Mouse (Mus musculus) CH12F3 (cell line): Measurements from ENCODE around the gene Tulp1.
"Not testable (repeated sequence)": the region's sequence is repeated elsewhere in the genome, so short reads cannot be mapped to it uniquely, and the experiment has no call there.

Source experiments
- in situ Hi-C: fragments of 300-500 bp; cut with MboI; formaldehyde crosslinking; loops from 2 replicates; pipeline ENCODE4 v1.14.3; 2020; ENCODE audit warnings: low sequenced_read_pairs

Tulp1 gene

GRCm38 (mm10) chr17:28365122-28365521 lies at the start of gene Tulp1:
Gene Tulp1 (minus strand): TSS chr17:28365222.
- in situ Hi-C loops, result no loop called here

GRCm38 (mm10) chr17:28411381-28411960 lies 46.4 kb upstream of the Tulp1 start:
- in situ Hi-C loops, result loop anchor here (10.0 kb wide), 1 partner anchor 113 kb away; no protein-coding TSS in a partner anchor

DNA sequence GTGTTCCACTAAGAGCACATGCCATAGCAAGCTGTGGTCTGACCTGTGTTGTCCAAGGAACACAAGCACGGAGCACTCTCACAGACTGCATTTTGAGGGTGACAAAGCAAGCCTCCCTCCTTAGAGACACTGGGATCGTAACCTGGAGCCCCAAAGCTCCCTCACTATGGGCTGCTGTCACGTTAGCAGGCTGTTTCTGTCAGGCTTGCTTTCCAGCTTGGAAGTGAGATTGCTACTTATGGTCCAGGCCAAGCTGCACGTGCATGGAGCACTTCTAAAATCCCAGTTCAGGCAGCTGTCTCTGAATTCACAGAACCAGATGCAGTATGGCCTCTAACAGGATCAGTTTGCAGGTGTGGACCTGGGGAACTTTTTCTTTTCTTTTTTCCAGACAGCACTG lies 45.7 kb upstream of the Tulp1 start:
- in situ Hi-C loops, result loop anchor here (10.0 kb wide), 1 partner anchor 114 kb away; no protein-coding TSS in a partner anchor

DNA sequence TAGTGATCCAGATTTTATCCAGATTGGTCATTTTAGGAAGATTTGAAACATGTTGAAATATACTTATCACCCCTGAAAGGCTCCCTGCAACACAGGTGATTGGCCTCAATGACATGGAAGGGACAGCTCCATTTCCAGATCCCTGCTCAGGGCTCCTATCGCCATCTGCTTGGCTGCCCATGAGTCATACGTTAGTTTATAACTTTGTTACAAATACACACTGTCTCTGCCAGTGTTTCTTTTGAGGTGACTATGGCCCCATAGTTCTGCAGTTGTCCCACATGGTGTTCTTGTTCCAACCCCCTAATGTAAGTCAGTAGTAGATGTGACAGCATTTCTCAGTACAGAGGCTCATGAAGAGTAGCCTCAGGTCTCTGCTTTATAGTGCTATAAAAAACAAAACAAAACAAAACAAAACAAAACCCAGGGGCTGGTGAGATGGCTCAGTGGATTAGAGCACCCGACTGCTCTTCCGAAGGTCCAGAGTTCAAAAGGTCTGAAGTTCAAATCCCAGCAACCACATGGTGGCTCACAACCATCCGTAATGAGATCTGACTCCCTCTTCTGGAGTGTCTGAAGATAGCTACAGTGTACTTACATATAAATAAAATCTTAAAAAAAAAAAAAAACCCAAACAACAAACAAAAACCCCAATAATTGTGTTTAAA lies 43.4 kb upstream of the Tulp1 start:
- in situ Hi-C loops, result no loop called here

DNA sequence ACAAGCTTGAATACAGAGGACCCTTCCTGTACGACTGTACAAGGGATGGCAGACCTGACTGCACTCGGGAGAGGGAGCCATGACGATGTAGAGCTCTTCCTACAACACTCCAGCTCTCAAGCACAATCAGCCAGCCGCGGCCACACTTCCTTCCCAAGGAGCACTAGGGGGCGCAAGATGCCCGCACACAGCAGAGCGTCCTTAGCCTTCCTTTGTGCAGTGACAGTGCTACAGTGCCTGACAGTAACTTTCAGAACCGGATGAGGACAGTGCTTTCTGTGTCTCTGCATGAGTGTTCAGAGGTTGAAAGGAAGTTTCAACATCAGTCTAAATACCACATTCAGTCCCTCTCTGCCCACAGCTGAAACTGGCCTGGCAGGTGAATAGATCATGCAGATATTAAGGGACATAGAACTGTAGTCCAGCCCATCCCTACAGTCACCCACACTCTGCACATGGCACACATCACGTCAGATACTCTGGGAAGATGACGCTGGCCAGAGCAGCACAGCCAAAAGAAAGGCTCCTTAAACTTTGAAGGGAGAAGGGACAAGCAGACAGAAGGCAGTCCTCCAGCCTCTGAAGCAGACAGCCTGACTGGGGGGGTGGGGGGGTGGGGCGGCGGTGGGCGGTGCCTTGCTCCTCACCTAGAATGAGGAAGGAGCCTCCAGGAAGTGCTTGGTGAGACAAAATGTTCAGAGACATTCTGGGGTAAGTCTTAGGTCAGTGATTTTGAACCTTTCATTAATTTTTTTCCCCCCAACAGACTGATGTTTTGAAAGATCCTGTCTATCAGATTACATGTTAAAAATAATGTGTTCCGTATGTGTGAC lies 42.6 kb upstream of the Tulp1 start:
- in situ Hi-C loops, result no loop called here

GRCm38 (mm10) chr17:28406471-28406870 lies 41.4 kb upstream of the Tulp1 start:
- in situ Hi-C loops, result no loop called here

DNA sequence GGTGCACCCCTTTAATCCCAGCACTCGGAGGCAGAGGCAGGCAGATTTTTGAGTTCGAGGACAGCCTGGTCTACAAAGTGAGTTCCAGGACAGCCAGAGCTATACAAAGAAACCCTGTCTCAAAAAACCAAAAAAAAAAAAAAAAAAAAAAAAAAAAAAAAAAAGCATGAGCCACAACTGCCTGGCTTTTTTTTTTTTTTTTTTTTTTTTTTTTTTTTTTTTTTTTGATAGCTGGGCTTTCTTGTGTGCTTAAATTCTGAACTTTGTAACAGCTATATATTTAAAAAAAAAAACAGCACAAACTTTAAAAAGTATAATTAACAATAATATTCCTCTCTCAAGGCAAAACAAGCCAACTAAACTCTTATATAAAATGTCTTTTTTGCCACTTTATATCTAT lies 39.7 kb upstream of the Tulp1 start:
- in situ Hi-C loops, result not testable (repeated sequence)

DNA sequence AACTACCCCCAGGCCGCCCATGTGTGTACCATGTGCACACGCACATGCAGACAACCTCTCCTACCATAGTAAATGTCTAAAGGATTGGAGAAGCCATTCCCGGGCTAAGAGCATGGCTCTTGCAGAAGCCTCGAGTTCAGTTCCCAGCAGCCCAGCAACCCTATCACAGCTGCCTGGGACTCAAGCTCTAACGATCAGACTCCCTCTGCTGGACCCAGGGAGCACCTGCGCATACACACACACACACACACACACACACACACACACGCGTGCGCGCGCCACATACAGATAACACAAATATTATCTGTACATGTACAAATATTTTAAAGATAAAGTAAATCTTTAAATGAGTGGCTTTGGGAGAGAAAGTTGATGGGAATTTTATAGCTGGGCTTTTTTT lies 39.3 kb upstream of the Tulp1 start:
- in situ Hi-C loops, result no loop called here

DNA sequence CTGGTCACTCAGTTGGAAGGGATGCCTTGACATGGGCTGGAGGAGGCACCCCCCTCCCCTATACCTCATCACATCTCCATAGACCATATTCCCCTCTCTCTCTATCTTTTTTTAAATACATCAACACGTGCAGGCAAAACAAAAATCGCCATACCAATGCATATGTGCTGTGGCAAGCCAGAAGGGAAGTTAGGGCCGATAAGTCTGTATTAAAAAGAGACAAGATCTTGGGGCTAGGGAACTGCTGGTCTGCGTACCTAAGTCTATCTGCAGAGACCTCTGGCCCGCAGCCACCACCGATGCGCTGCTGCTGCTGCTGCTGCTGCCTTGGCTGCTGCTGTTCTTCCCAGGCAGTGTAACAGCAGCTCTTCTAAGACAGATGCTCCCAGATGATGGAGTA lies 30.0 kb upstream of the Tulp1 start:
- in situ Hi-C loops, result no loop called here

DNA sequence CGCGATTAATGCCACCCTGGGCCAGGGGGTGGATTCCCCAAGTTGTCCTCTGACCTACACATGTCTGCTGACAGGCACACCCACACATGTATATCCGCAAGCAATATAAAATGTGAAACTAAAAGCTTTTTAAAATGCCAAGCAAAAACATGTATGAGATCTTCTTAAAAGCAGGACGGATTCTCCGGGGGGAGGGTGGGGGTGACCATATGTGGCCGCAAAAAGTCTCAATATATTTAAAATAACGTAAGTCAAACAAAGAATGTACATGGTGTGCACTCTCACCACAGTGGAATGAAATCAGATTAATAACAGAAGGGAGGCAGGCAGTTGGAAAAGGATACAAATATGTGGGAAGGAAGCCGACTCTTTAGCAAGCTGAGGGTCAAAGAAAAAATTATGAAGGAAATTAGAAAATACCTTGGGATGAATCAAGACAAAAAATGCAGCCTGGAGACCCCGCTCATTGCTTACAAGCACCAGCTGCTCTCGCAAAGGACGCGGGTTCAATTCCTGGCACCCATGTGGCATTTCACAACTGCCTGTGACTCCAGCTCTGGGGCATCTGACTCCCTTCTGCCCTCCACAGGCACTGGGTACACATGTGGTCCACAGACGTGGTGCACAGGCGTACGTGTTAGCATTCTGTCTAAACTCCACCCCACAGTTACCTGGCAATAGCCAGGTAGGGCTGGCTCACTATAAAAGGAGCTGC lies 29.2 kb upstream of the Tulp1 start:
- in situ Hi-C loops, result no loop called here

DNA sequence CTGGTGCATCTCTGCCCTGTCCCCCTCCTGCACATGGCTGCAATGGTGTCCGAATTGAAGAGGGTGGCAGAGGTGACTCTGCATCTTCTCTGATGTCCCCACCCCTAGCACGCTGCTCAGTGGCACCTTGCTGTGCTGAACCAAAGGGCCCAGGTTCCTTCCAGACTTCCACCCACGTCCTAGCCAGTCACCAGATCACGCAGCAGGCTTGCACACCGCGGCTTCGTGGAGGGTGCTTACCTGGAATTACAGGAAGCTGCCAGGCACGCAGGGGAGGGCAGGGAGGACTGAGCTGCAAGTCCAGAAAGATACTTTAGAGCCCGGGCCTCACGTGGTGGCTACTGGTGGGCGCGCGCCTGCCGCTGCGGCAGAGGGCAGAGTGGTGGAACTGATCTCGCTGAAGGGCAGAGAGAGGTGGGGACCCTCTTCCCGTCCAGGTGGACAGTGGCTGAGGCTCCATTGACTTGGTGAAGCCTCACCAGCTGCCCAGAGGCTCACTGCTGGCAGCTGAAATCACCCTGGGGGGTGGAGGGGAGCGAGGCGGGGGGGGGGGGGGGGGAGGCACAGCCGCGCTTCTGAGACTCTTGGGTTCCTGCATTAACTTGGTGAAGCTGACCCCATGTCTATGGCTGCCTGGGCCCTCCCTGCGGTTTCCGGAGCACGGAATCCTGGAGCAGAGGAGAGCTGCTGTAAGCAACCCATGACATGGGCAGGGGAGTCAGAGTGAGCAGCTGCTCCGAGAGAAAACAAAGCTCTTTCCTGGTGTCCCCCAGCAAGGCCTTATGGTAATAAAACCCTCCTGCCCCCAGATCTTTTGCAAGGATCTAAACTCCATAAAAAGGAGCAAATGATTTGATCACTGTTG lies 26.8 kb upstream of the Tulp1 start:
- in situ Hi-C loops, result no loop called here

- in situ Hi-C loops, result loop anchor here (10.0 kb wide), 1 partner anchor 146 kb away; the partner anchor contains the start of gene Armc12
These were observed 23.5 kb upstream of the Tulp1 start for GRCm38 (mm10) chr17:28388534-28388933.

DNA sequence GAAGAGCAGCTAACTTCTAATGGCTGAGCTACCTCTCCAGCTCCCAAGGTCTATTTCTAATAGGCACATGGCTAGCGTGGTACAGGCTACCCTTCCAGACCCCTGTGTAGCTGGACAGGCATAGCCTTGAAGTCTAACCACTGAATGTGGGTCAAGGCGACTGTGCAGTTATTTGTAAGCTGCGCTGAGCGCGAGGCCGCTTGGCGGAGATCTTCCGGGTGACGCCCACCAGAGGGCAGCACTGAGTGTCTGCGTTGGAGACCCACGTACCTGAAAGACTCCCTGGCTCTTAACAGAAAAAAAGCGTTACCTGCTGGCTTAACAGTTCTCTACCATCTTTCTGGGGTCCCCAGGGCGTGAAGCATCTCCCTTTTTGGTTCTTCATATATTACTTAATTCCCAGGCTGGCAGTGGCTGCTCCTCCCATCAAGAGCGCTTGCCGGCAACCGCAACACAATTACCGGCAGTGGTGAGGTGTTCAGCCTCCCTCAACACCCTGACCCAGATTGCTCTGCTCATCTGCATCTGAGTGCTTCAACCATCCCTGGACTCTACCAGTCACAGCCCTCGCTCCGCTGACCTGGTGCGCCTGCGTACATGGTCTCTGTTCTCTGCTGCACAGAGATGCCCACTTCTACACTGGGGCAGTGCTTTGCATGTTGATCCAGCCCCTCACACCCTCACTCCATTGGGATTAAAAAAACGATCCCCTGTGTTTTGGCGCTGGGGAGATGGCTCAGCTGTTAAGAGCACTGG lies 21.3 kb upstream of the Tulp1 start:
- in situ Hi-C loops, result loop anchor here (10.0 kb wide), 1 partner anchor 148 kb away; the partner anchor contains the start of gene Armc12

GRCm38 (mm10) chr17:28384298-28384697 lies 19.3 kb upstream of the Tulp1 start:
- in situ Hi-C loops, result loop anchor here (10.0 kb wide), 1 partner anchor 151 kb away; the partner anchor contains the start of gene Armc12

DNA sequence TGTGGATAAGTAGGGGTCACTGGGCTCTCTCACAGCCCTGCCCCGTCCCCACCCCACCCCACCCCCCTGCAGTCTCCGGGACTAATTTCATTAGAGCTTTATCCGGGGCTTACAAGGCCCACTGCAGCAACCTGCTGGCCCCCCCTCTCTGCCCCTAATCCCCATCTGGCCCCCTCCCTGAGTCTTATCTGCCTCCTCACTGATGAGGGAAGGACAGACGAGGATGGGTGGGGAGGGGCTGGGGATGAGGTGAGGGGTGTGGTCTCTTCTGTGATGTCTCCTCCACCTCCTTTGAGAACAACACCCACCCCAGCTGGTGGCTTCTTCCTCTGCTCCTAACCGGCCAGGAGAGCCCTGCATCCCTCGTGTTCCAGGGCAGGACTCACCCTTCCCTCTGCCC lies 15.2 kb upstream of the Tulp1 start:
- in situ Hi-C loops, result loop anchor here (10.0 kb wide), 1 partner anchor 155 kb away; the partner anchor contains the start of gene Armc12

DNA sequence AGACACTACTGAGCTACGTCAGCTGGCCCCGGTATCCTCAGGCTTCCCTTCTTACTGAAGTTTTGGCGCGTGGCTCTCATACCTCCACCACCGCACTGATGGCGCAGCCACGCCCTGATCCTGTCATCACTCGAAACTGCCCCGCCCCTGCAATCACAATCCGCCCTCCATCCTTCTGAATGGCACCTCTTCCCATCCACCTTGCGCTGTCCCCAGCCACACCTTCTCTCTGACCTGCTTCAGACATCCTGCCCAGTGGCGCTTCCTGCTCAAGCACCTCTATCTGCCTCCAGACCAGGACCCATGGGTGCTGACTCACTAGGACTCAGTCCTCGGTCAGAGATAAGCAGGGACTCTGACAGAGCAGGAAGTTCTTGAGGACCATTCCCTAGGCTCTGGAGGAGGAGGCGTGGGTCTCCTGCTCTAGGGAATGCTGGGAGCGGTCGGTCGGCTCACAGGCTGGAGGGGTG lies 10.6 kb upstream of the Tulp1 start:
- in situ Hi-C loops, result no loop called here

GRCm38 (mm10) chr17:28374494-28374893 lies 9.5 kb upstream of the Tulp1 start:
- in situ Hi-C loops, result no loop called here

DNA sequence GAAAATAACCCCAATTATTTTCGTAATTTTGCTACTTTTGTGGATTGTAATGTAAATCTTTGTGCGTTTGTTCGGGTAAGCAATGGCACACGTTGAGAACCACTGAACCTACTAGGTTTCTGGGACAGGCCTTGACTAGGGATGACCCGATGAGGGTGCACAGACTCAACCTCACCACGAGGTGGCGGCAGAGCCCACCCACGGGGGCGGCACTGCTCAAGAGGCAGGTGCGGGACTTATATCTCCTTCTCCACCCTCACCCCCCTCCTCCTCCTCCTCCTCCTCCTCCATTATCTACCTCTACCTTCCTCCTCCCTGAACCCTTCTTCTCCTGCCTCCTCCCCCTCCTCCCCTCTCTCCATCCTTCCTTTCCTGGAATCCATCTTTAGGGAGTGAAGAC lies 8.8 kb upstream of the Tulp1 start:
- in situ Hi-C loops, result no loop called here

GRCm38 (mm10) chr17:28371941-28372340 lies 6.9 kb upstream of the Tulp1 start:
- in situ Hi-C loops, result no loop called here
